Mouse (Mus musculus) 416B (cell line): ENCODE results near the gene Med24.

ENCODE experiments used
- DNase-seq: peaks from one replicate; pipeline ENCODE4 v3.0.0; 2011; ENCODE audit warnings: low read depth

Med24 gene

DNA sequence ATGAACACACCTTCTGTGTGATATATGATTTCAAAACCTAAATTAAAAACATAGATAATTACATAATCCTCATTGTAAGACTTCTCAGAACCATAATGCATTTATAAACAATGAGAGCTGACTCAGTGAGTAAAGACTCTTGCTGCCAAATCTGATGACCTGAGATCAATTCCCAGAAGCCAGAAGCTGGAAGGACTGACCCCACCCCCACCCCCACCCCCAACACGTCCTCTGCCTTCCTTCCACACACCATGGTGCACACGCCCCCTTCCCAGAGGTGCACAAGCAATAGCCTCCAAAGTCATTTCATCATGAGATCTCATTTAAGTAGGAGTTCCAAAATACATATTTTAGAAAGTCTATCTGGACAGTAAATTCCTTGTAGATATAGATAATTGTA, 8.5 kb downstream of the Med24 start:
- DNase-seq, result no peak

DNA sequence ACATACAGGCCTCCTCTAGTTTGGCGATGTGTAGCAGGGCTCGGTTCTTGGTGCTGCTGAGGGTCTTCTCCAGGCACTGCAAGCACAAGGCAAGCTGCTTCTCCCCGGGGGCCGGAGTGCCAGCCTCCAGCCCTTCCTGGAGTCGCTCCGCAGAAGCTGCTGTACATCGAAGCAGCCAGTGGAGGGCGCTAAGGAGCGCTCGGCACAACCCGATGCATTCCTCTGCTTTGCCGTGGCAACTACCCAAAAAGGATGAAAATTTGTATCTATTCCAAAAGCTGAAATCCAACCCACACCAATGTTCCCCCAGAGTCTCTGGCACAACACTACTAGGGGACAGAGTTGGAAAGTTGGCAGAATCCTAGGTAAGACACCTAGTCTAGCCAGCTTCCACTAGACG, 11.3 kb downstream of the Med24 start:
- peak; percentile 24 for DNase-seq

DNA sequence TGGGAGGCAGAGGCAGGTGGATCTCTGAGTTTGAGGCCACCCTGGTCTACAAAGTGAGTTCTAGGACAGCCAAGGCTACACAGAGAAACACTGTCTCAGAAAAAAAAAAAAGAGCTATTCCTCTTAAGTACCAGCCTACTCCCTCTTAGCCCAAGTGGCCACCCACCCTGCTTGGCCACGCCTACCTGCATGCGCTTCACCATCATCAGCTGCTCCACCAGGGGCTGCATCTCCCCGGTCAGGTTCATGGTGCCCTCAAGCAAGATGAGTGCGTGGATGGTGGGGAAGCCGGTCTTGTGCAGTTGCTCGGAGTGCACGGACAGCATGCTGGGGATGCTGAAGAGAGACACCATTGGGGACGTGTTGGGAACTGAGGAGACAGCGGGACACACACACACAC, 13.3 kb downstream of the Med24 start:
- no peak for DNase-seq

DNA sequence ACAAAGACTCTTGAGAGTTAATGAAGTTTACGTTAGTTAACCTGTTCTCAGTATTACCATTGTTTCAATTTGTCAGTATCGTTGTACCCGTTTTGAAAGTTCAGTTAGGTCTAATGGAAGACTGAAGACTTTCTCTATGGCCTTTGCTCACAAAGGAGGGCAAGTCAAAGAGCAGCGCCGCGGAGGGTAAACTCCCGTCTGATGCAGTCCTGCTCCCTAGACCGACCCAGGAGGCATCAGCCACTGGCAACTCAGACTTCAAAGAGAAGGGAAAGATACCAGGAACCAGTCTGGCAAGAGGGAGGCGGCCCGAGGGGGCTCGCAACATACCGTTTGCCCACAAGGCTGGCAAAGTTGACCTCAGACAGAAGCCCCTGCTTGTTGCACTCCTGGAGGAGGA, 15.5 kb downstream of the Med24 start:
- no peak for DNase-seq

DNA sequence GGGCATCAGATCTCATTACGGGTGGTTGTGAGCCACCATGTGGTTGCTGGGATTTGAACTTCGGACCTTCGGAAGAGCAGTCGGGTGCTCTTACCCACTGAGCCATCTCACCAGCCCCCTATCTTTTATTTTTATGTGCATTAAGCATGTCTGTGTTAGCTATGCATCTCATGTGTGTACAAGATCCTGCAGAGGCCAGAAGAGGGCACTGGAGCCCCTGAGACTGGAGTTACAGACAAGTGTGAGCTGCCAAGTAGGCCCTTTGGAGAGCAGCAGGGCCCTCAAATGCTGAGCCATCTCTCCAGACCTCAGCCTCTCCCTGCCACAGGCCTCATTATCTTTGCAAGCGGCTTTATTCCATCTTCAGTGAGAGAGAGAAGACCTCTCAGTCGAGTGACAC, 17.2 kb downstream of the Med24 start:
- DNase-seq, result peak; percentile 76

DNA sequence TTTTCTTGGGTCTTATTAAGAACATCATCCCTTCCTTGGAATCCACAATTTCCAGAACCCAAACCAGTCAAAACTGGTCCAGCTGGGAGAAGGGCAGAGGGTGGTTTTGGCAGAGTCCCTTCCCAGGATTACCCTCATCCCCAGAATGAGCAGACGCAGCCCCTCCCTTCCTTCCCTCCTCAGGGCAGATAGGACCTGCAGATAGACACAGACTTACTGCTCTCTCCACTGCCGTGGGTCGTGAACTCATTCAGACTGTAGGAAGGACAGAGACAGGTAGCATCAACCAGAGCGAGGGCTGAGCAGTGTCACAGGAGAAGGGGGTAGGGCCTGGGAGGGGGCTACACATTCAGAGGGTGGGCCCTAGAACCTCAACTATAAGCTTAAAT, 18.2 kb downstream of the Med24 start:
- peak; percentile 16 for DNase-seq

DNA sequence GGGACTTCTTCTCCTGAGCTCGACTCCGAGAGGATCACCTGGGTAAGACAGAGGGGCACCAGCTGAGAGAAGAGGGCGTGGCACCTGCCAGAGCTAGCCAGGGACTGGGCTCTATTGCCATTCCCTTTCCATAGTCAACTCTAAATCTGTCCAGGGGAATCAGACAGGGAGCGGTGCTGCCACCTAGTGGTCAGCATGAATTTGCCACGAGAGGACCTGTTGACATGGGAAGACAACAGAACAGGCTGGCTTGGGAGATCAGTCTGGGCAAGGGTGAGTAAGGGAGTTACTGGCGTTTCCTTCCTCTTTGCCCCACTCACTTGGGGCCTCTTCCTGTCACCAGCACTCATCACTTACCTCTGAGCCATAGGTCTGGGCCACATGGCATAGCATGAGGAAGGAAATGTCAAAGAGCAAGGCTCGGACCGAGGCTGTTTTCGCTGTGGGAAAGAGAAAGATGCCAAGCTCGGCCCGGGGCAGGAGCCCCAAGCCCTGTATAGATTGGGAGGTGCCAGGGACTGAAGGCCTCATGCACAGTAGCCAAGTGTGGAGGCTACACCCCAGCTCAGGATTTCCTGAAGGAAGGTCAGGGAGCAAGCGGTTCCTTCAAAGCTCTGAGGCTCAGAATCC, 18.7 kb downstream of the Med24 start:
- DNase-seq, result peak; percentile 95

DNA sequence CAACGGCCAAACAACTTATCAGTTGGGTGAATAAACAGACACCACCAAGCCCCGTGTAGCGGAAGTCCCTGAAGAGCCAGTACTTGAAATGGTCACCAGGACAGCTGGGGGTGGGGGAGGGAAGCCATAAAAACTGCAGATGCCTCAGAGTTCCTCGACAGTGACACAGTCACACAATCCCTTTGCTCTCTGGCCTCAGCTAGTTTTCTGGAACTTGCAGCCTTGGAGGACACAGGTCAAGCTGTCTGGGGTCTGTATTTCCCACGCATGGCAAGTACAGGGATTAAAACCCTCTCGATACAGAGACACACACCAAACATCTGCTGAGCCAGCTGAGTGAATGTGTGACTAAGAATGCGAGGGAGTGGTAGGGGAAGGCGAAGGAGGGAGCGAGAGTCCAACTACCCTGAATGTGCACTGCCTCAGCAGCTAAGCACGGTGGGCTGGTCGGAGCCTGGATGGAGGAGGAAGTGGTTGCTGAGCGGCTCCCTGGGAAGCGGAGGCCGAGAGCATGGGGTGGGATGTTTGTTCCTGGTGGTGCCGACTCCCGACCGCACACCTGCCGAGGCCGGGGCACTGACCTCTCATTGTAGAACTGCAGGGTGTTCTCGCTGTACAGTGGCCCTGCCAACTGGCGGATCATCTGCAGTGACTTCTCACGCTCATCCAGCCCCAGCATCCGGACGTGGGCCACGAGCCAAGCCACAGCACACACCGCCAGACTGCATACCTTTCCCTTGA, 20.1 kb downstream of the Med24 start:
- DNase-seq, result peak; percentile 72

DNA sequence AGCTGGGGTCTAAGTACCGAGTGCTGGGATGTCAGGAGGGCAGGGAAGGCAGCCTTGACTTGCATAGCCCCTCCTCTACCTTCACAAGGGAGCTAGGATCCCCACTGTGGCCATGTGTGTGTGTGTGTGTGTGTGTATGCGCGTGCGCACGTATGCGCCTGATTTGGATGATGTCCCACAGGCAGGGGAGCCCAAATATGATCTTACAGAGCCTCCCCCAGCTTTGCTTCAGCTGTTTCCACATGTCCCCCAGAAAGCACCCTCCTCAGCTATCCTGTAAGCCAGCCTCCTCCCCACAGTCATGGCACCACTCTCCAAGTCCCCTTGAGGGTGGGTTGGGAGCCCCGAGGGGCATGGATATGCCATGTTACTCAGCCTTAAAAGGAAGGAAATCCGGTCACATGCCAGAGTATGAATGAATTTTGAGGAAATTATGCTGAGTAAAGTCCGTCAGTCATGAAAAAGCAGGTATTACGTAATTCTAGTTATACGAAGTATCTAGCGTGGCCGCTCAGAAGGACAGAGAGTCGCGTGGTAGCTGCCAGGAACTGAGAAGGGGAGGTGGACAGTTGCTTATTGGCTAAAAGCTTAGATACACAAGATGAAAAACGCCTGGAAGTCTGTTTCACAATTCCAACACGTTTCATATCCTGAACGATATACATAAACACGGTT, 20.8 kb downstream of the Med24 start:
- DNase-seq, result peak; percentile 77

DNA sequence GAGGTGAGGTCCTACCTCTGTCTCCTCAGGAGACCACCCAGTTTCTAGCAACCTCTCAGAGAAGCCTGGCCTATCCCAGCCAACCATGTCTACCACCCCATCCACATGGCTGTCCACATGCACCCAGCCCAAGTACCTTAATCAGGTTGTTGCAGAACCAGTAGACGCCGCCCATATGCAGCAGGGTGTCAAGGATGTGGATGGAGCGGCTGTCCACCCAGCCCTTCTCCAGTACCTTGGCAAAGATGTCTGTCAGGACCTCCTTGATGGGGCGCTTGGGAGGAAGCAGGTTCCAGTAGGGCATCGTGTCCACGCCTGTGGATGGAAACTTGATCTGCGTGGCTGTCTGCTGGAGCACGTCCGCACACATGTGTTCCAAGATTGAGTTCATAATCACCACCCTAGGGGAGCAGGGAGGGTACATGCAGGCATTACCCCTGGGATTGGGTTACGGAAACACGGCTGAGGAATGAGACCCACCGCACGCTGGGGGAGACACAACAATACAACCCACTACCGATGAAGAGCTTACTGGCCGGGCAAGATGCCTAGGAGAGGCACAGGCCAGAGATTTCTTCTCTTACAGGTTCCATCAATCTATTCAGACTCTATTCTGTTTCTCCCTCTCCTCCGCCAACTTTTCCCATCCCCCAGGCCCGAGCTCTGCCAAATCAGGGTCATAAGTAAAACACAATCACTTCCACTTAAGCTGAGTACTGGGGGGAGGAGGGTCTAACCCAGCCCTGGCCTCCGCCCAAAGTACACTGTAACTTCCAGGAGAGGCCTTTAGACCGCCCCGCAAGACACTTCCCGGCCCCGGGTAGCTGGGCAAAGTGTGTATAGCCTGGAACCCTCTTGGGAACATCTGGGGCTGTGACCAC, 21.6 kb downstream of the Med24 start:
- no peak for DNase-seq

DNA sequence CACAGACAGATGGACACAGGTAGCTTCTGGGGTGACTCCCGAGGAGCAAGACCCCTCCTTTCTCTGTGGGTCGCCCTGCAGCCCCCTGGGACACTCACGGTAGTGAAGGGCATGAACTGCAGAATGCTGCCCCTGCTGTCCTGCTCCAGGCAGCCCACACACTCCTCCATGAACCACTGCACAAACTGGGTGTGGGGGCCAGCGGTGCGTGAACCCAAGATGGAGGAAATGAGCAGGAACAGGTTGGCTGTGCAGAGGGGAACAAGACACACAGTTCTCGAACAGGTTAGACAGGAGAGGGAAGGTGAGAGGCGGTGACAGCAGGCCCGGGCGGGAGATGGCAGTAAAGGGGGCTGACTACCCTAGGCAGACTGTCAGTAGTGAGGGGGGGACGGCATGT, 24.2 kb downstream of the Med24 start:
- no peak for DNase-seq

DNA sequence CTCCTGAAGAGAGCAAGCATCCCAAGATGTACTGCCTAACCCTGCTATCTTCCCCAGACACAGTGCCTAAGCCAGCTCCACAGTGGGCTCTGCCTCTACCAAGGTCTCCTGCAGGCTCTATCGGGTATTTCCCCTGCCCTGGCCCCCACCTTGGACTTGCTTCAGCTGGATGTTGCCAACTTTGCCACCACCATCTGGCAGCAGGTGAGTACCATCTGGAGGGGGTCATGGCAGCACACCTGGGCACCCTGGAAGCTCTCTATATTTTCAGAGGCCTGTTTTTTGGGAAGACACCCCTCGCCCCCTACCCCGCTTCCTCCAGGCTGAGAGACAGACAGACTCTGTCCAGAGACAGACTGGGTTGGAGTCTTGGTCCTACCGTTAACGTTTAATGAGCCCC, 26.9 kb downstream of the Med24 start:
- DNase-seq, result no peak

DNA sequence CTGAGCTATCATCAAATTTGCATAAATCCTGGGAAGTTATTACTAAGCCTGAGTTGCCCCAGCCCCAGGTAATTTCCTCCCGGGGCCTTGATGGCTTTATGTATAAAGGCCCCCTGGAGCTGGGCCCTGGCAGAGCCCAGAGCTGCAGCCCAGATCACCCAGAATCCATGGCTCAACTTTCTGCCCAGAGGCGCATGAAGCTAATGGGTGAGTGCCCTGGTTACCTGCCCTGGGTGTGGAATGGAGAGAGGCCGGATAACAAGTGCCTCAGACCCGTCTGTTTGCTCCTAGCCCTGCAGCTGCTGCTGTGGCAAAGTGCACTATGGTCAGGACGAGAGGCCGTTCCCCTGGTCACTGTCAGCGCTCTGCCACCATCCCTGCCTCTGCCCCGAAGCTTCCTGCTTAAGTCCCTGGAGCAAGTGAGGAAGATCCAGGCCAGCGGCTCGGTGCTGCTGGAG, 28.0 kb downstream of the Med24 start, which contains the start of gene Csf3:
TSS of gene Csf3 (plus strand) at position 51 of the 458 bp plus-strand sequence.
- no peak for DNase-seq

DNA sequence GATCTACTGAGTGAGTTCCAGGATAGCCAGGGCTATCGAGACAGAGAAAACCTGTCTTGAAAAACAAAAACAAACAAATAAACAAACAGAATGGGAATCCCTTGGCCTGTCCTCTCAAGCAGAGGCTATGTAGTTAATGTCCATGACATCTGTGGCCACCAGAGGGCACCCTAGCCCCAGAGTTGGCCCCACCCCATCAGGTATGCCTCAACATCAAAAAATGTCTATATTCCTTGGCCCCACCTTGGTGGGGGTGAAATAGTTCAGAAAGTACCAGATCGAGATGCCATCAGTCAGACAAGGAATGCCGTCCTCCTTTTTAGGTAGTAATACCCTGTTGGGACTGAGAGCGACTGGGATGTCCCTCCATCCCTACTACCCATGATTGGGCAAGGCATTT, 29.3 kb downstream of the Med24 start:
- peak; percentile 74 for DNase-seq

DNA sequence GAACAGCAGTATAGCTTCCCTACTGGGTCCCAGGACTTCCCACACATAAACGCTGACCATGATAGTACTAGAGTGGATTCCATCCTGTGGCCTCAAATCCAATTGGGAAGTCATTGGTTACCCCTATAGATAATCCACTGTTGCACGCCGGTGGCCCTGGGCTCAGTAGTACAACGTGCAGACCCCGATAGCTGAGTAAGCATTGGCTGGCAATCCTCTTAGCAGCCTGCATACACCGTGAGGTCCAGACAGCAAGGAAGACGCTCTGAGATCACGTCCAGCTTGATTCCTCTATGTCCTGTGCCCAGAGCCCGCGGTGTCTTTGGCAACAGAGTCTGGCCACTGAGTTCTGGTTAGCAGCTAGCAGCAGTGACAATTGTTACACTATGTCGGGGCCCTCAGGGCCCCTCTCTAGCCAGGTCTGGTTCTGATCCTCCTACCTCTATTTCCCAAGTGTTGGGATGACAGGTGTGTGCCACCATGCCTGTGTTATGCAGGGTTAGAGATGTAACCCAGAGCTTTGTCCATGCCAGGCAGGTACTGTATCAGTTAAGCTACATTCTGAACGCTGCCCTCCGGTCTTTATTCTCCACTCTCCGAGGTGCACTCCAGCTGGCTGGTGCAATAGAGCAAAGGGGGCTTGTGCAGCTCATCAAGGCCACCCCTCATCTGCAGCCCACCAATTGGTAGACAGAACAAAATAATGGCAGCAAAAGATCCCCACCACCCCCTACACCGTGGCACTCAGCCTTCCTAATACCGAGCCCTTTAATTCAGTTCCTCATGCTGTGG, 30.2 kb downstream of the Med24 start:
- no peak for DNase-seq

DNA sequence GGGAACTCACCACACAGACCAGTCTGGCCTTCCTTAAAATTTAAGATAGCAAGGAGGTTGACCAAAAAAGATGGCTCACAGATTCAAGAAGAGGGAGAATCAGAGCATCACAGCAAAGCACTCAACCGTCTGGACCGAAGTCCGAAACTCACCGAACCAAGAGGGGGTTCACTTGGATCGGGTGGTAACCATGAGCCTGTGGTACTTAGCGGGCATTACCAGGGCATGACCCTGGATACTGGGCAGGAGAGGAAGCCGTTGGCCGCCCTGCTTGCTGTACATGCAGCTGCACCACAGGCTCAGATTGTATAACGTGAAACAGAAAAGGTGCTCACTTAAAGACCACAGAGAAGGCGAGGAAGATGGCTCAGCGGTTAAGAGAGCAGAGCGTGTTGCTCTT, 32.0 kb downstream of the Med24 start:
- no peak for DNase-seq

DNA sequence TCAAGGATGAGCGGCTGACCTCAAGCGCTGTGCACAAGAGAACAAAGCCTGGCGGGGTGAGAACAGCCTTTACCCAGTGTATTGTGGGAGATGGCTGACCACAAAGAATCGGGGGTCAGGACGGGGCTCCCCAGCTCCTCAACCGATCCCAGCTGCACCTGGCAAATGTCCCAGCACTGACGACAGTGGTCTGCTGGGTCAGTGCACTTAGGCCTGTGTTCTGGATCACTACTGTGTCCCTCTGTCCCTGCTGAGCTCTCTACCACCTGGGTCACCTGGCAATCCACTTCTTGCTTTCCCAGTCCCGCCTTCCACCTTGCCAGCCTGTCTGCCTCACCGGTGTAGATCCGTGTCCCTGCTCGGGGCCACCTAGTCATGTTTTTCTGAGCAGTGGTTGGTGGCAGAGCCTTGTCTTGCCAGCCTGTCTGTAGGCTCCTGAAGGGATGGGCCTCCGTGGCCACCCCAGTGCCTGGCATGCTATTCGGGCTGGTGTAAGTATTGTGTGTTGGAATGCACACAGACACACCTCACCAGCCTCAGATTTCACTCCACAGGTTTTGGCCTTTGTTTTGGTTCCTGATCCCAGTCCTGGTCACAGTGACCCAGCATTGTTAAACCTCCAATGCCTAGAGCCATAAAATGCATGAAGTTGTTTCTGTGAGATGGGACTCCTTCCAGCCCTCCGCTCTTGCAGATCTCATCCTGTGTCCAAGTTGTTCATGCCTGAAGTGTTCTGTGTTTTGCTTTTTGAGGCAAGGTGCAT, 32.6 kb downstream of the Med24 start:
- no peak for DNase-seq

DNA sequence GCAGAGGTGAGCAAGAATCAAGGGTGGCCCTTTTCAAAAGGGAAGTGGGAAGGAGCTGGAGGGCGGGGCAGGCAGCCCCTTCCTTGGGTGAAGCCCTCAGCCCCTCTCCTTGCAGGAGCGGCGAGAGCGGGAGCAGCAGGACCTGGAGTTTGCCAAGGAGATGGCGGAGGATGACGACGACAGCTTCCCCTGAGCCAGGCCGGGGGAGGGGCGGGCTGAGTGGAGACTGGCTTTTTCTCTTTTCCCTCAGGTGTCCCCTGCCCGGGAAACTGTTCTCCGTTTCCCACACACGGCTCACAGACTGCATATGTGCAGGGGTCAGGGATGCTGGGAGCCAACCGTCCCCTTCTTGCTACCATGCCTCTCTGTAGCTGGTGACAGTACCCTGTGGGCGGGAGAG, 33.8 kb downstream of the Med24 start:
- DNase-seq, result no peak

DNA sequence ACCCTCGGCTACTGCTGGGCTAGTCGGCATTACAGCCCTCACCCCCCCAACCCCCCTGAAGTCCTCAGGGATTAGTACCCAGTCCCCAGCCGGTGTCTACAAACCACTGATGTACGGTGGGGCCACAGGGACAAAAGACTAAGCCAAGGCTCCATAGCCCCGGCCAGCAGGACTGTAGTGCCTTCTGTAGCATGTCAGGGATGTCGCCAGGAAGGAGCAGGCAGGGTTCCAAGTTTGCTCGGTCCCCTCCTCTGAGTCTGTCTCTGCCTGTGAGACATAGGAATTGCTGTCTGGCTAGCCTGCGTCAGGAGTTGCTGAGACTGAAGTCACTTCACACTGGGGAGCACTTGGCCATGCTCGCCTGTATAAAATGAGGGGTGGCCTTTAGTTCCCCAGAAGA, 34.9 kb downstream of the Med24 start:
- DNase-seq, result no peak

DNA sequence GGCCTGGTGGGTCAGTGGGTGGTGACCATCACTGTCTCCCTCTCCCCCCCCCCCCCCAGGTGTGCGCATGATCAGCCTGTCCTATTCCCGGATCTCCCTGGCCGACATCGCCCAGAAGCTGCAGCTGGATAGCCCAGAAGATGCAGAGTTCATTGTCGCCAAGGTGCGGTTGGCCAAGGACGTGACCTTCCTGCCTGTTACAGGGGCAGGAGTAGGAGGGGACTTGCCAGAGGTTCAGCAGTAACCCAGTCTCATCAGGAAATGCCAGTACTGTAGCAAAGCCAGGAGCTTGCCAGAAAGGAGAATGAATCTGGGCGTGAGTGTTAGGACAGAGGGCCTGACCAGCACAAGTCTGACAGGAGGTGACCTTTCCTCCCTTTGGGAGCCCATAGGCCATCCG, 35.5 kb downstream of the Med24 start:
- no peak for DNase-seq

DNA sequence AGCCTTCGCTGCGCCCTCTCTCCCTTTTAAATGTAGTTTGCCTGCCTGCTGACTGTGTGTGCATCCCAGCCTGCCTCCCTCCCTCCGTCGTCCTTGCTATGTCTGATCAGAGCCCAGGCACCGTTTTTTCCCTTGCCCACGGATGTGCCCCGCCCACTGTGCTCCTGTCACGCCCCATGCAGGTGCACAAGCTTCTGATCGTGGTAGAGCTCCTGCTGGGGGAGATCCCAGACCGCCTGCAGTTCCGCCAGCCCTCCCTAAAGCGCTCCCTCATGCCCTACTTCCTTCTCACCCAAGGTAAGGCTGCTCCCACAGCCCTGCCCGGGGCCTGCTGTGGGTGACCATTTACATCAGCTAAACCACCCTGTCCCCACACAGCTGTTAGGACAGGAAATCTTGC, 36.0 kb downstream of the Med24 start:
- DNase-seq, result no peak
